Mouse (Mus musculus): ENCODE data around the gene Rab31.
A peak's percentile ranks its signal among the peaks of the same experiment; 100 is the strongest.

Rab31 gene

GRCm38 (mm10) chr17:65625563-65625962, 147.0 kb downstream of the Rab31 start:
- no peak for DNase-seq (ENCODE audit: low read depth)

- no peak for DNase-seq (ENCODE audit: low read depth)
These were observed 149.4 kb downstream of the Rab31 start for GRCm38 (mm10) chr17:65623130-65623529.

- no peak for DNase-seq (ENCODE audit: low read depth)
These were observed 154.1 kb downstream of the Rab31 start for GRCm38 (mm10) chr17:65618431-65618830.

GRCm38 (mm10) chr17:65615678-65616077, 156.9 kb downstream of the Rab31 start:
- DNase-seq (ENCODE audit: low read depth) = no peak

- DNase-seq (ENCODE audit: low read depth) = no peak
These were observed 158.1 kb downstream of the Rab31 start for GRCm38 (mm10) chr17:65614431-65614830.

GRCm38 (mm10) chr17:65613463-65614412, 158.8 kb downstream of the Rab31 start, which contains the start of gene Vapa:
Gene Vapa (minus strand): TSS chr17:65613555.
- peak; percentile 93 for DNase-seq (ENCODE audit: low read depth)

GRCm38 (mm10) chr17:65613142-65613462, 159.4 kb downstream of the Rab31 start:
- no peak for DNase-seq (ENCODE audit: low read depth)

GRCm38 (mm10) chr17:65612391-65613141, 160.0 kb downstream of the Rab31 start:
- DNase-seq (ENCODE audit: low read depth) = no peak

GRCm38 (mm10) chr17:65611721-65612120, 160.8 kb downstream of the Rab31 start:
- no peak for DNase-seq (ENCODE audit: low read depth)

GRCm38 (mm10) chr17:65608743-65609142, 163.8 kb downstream of the Rab31 start:
- DNase-seq (ENCODE audit: low read depth) = no peak

GRCm38 (mm10) chr17:65608312-65608687, 164.3 kb downstream of the Rab31 start:
- no peak for DNase-seq (ENCODE audit: low read depth)

GRCm38 (mm10) chr17:65607574-65608311, 164.8 kb downstream of the Rab31 start:
- no peak for DNase-seq (ENCODE audit: low read depth)

GRCm38 (mm10) chr17:65606014-65606413, 166.5 kb downstream of the Rab31 start:
- DNase-seq (ENCODE audit: low read depth) = no peak

GRCm38 (mm10) chr17:65604892-65605291, 167.7 kb downstream of the Rab31 start:
- no peak for DNase-seq (ENCODE audit: low read depth)

GRCm38 (mm10) chr17:65604315-65604714, 168.2 kb downstream of the Rab31 start:
- DNase-seq (ENCODE audit: low read depth) = no peak

Data from c-Kit-positive CD71-negative TER-119-negative erythroid progenitor cells, embryonic 14.5 days (primary cell).